Mouse (Mus musculus) limb, embryonic 11.5 days (tissue): ENCODE measurements at regions not wholly inside any gene's neighbourhood (a gene's known extent, or its start where the extent isn't known, plus 50 kb on each side); places are given as distances from the start of the nearest gene placed in this dataset.
"Not testable (repeated sequence)": the region's sequence is repeated elsewhere in the genome, so short reads cannot be mapped to it uniquely, and the experiment has no call there.

Source experiments
- ATAC-seq: fragments of 200-750 bp; cut with Nextera tagmentation; 2 replicates; pipeline ENCODE4 v1.8.0; 2017; ENCODE audit warnings: low read depth; ENCODE audit not compliant: insufficient number of reproducible peaks, low FRiP score, low TSS enrichment
- DNase-seq: peaks from one replicate; pipeline ENCODE4 v3.0.0-alpha.2; 2015; ENCODE audit warnings: low spot score
- H3K27ac ChIP-seq: fragments of 300-500 bp; sonication (generic); replicated peaks from 2 replicates; pipeline ENCODE4 v1.5.1; 2014; ENCODE audit warnings: low read depth, mild to moderate bottlenecking, low read length
- H3K27me3 ChIP-seq: fragments of 300-500 bp; sonication (generic); 2 replicates; pipeline ENCODE4 v1.6.1; 2014; ENCODE audit warnings: mild to moderate bottlenecking, low read length, mixed read lengths; ENCODE audit not compliant: control insufficient read depth, insufficient read depth
- H3K36me3 ChIP-seq: fragments of 300-500 bp; sonication (generic); 2 replicates; pipeline ENCODE4 v1.6.1; 2014; ENCODE audit warnings: mild to moderate bottlenecking, low read length, moderate library complexity, mixed read lengths; ENCODE audit not compliant: control insufficient read depth, insufficient read depth
- H3K4me1 ChIP-seq: fragments of 300-500 bp; sonication (generic); 2 replicates; pipeline ENCODE4 v1.6.1; 2014; ENCODE audit warnings: low read length, mixed read lengths; ENCODE audit not compliant: control insufficient read depth, insufficient read depth
- H3K4me2 ChIP-seq: fragments of 300-500 bp; sonication (generic); 2 replicates; pipeline ENCODE4 v1.6.1; 2014; ENCODE audit warnings: low read depth, mild to moderate bottlenecking, moderate library complexity; ENCODE audit not compliant: severe bottlenecking
- H3K4me3 ChIP-seq: fragments of 300-500 bp; sonication (generic); 2 replicates; pipeline ENCODE4 v1.5.1; 2014; ENCODE audit warnings: low read depth, low read length
- H3K9ac ChIP-seq: fragments of 300-500 bp; sonication (generic); 2 replicates; pipeline ENCODE4 v1.6.1; 2014; ENCODE audit warnings: mild to moderate bottlenecking, low read length
- H3K9me3 ChIP-seq: fragments of 300-500 bp; sonication (generic); 2 replicates; pipeline ENCODE4 v1.6.1; 2016; ENCODE audit warnings: low read length; ENCODE audit not compliant: control insufficient read depth
- WGBS: fragments of 180-500 bp; shearing (Covaris S2); extraction: QIAGEN DNeasy Blood & Tissue Kit; methylation state at CpG from one replicate; pipeline ENCODE4 v1.1.7; 2014; 5-methylcytosine and 5-hydroxymethylcytosine counted together

DNA sequence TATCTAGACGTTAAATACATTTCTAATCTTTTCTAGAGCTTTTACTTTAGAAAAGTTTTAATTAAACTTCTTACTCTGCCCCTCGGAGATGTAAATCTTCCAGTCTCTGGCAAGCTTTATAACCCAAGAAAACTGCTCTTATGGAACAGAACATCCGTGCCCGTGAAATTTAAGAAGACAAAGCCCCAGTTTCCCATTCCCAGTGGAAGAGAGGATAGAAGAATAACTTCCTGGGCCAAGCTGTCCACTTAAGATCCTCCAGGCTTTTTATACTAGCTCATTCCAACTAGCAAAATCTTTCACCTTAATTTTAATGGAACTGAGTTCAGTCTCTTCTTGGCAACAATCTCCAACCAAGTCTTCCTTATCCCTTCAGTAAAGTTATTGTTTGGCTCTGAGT lies 489.2 kb upstream of the Ccdc54 start:
- ATAC-seq: no peak

DNA sequence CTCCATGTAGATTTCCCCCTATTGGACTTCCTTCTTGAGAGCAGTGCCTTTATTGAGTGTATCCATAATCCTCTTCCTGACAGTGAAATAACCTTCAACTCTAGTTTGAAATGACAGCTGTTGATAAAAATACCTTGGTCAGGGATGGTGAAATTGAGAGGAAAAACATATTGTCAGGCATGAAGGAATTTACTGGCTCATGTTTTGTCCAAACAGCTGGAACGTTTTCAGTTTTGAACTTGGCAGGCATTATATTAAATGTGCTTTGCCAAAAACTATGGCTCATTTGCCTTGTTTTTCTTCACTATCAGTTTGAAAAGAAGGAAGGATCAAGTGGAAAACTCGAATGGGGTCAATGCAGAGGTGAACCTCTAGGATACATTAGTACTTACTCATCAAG lies 457.7 kb upstream of the Ccdc54 start:
- DNase-seq (no peak), ATAC-seq (no peak)
- WGBS: 79% methylated on average over 2 of the region's 2 CpGs

More for the DNA sequence above, 489.2 kb upstream of the Ccdc54 start:
- DNase-seq: no peak
- no peak overlapping the region for H3K27ac ChIP-seq
- 72% methylated on average over 4 of the region's 4 CpGs for WGBS
- H3K36me3 ChIP-seq: no peaks in the 10 kb centered on the region
- H3K9ac ChIP-seq: no peak overlapping the region
- no peak overlapping the region for H3K4me2 ChIP-seq
- no peaks in the 10 kb centered on the region for H3K4me1 ChIP-seq
- no peaks in the 10 kb centered on the region for H3K27me3 ChIP-seq
- no peak overlapping the region for H3K4me3 ChIP-seq
- H3K9me3 ChIP-seq: no peaks in the 10 kb centered on the region

DNA sequence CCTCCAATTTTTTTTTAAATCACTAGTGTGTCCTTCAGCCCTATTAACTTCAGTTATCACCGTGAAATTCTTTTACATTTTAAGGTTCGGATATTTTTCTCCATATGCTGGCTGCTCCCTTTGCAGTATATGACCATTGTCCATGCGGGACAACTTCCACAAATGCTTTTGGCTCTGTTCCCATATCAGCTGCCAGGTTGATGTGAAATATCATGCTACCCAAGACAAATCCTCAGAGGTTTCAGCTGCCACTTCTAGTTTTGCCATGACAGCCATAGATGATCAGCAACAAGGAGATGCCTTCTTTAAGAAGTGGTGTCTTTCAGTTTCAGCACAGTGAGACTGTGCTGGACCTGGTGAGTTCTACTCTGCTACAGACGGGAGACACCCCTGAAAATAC lies 457.2 kb upstream of the Ccdc54 start:
- DNase-seq: no peak
- 88% methylated on average over 4 of the region's 4 CpGs for WGBS
- no peak for ATAC-seq

More for the DNA sequence above, 457.7 kb upstream of the Ccdc54 start:
- Histone ChIP-seq H3K9me3 (no peaks in the 10 kb centered on the region), H3K36me3 (no peaks in the 10 kb centered on the region), H3K27ac (no peak overlapping the region), H3K4me3 (no peak overlapping the region), H3K27me3 (no peaks in the 10 kb centered on the region), H3K9ac (no peak overlapping the region), H3K4me1 (no peaks in the 10 kb centered on the region), H3K4me2 (no peak overlapping the region)

DNA sequence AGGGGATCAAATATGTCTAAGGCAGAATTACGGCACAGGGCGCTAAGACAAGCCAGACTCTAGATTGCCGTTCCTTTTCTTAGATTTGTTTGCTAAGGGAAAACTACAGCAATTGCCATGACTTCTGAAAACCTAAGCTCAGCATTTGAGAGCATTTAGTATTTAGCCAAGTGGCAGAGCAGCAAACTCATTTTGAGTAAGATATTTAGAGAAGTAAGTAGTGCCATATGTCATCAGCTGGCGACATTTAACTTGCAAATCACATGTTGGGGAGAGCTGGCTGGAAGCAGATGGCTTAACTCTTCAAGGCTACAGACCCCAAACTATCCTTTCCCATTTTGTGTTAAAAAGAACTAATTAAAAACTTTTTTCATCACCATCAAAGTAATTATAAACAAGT lies 450.4 kb upstream of the Ccdc54 start:
- H3K4me2 ChIP-seq: no peak overlapping the region
- no peak overlapping the region for H3K9ac ChIP-seq
- DNase-seq (no peak), ATAC-seq (no peak)
- 89% methylated on average over 4 of the region's 4 CpGs for WGBS
- no peaks in the 10 kb centered on the region for H3K27me3 ChIP-seq
- H3K9me3 ChIP-seq: no peaks in the 10 kb centered on the region
- H3K4me3 ChIP-seq: no peak overlapping the region
- H3K36me3 ChIP-seq: no peaks in the 10 kb centered on the region
- H3K27ac ChIP-seq: no peak overlapping the region
- no peaks in the 10 kb centered on the region for H3K4me1 ChIP-seq

More for the DNA sequence above, 457.2 kb upstream of the Ccdc54 start:
- H3K4me2 ChIP-seq: no peak overlapping the region
- H3K9ac ChIP-seq: no peak overlapping the region
- H3K4me3 ChIP-seq: no peak overlapping the region
- H3K27ac ChIP-seq: no peak overlapping the region
- H3K4me1 ChIP-seq: no peaks in the 10 kb centered on the region
- no peaks in the 10 kb centered on the region for H3K36me3 ChIP-seq
- no peaks in the 10 kb centered on the region for H3K27me3 ChIP-seq
- no peaks in the 10 kb centered on the region for H3K9me3 ChIP-seq

DNA sequence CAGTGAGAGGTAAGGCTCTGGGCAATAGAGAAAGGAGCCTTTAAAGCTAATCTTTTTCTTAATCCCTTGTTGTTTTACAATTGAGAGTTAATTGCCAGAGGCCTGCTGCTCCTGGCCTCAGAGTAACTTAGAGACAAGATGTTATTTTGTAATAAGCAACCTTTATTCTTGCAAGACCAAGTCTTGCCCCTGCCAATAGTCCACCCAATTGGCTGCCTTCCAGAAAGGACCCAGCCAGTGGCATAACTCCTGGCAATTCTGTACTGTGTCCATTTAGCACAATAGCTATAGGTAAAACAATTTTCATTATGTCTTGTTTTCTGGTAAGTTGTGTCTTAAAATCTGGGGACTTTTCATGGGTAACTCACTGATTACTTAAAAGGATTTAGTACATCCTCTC lies 411.9 kb upstream of the Ccdc54 start:
- ATAC-seq: no peak

DNA sequence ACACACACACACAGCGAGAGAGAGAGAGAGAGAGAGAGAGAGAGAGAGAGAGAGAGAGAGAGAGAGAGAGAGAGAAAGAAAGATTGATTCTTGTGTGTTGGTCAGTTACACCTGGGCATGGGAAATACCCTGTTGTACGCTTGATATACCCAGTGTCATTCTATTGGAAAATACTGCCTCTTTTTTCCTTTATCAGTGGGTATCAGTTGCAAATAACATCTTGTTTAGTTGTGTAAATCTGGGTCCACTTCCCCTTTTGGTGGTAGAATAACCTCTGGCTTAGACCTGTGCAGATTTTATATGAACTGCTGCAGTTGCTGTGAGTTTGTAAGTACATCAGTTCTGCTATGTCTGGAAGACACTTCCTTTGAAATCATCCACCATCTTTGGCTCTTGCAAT lies 373.4 kb upstream of the Ccdc54 start:
- DNase-seq: no peak
- Histone ChIP-seq H3K9ac (no peak overlapping the region), H3K4me3 (no peak overlapping the region), H3K27me3 (no peaks in the 10 kb centered on the region), H3K36me3 (no peaks in the 10 kb centered on the region), H3K4me1 (no peaks in the 10 kb centered on the region), H3K9me3 (no peaks in the 10 kb centered on the region), H3K4me2 (no peak overlapping the region), H3K27ac (no peak overlapping the region)
- ATAC-seq: no peak
- 90% methylated on average over 2 of the region's 2 CpGs for WGBS

More for the DNA sequence above, 411.9 kb upstream of the Ccdc54 start:
- H3K27ac ChIP-seq: no peak overlapping the region
- H3K9me3 ChIP-seq: no peaks in the 10 kb centered on the region
- H3K27me3 ChIP-seq: no peaks in the 10 kb centered on the region
- no peak overlapping the region for H3K4me2 ChIP-seq
- no peaks in the 10 kb centered on the region for H3K36me3 ChIP-seq
- no peak overlapping the region for H3K4me3 ChIP-seq
- no peak for DNase-seq
- no peaks in the 10 kb centered on the region for H3K4me1 ChIP-seq
- no peak overlapping the region for H3K9ac ChIP-seq

DNA sequence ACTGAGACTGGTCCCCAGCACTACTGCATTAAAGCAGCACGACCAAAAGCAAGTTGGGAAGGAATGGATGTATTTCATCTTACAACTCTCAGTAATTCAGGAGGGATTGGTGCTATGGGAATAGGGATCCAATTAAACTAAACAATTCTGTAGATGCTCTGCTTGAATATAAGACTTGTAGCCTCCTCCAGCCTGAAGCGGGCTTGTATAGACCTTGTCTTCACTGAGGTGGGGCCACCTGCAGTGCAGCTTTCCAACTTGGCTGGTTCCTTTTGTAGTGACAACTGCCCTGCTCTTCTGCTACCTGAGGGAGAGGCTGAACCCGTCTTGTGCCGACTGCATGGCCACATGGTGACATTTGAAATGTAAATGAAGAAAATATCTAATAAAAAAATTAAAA lies 353.1 kb upstream of the Ccdc54 start:
- ATAC-seq: no peak
- no peak overlapping the region for H3K9ac ChIP-seq
- 77% methylated on average over 4 of the region's 4 CpGs for WGBS
- H3K4me3 ChIP-seq: no peak overlapping the region
- no peaks in the 10 kb centered on the region for H3K27me3 ChIP-seq
- no peaks in the 10 kb centered on the region for H3K36me3 ChIP-seq
- no peaks in the 10 kb centered on the region for H3K9me3 ChIP-seq
- no peak for DNase-seq
- no peaks in the 10 kb centered on the region for H3K4me1 ChIP-seq
- H3K27ac ChIP-seq: no peak overlapping the region
- no peak overlapping the region for H3K4me2 ChIP-seq

DNA sequence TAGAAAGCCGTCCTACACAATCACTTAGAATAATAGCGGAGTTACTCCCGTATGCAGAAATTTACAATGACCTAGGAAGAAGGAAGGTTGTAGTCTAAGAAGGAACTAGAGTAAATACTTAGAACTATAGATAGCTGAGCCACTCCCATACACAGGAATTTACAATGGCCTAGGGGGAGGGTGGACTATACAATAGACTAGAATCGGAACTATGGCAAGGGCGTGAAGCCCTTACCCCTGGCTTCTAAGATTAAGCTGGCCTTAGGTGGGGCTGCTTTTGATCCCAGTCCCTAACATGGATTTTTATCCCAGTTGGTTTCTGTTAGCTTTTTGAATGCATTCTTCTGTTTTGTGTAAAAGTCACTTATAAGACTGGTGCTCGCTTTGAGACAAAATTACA lies 352.6 kb upstream of the Ccdc54 start:
- H3K27ac ChIP-seq, H3K36me3 ChIP-seq, H3K4me2 ChIP-seq, H3K4me1 ChIP-seq, ATAC-seq, H3K4me3 ChIP-seq, H3K9me3 ChIP-seq, H3K27me3 ChIP-seq, H3K9ac ChIP-seq, DNase-seq: not testable (repeated sequence)
- 92% methylated on average over 6 of the region's 6 CpGs for WGBS

DNA sequence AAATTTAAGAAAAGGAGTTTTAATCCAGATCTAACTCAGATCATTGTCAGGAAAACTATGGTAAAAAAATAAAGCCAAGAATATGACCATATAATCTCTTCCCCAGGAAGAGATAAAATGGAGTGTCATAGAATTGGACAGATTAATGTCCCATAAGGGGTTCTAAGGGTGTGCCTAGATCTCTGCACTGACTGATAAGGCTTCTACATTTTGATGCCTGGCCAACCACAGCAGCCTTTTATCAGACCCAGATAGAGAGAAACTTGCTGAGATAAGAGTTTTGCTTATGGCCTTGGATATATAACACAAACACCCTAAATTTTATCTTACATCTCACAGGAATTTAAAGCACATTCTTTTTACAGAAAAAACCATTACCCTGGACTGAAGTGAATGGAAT lies 351.3 kb upstream of the Ccdc54 start:
- DNase-seq (no peak), ATAC-seq (no peak)
- Histone ChIP-seq H3K9me3 (no peaks in the 10 kb centered on the region), H3K4me2 (no peak overlapping the region), H3K4me1 (no peaks in the 10 kb centered on the region), H3K9ac (no peak overlapping the region), H3K36me3 (no peaks in the 10 kb centered on the region), H3K27ac (no peak overlapping the region), H3K4me3 (no peak overlapping the region), H3K27me3 (no peaks in the 10 kb centered on the region)
